Mouse (Mus musculus): ENCODE data around the gene Ttc21a.

DNA sequence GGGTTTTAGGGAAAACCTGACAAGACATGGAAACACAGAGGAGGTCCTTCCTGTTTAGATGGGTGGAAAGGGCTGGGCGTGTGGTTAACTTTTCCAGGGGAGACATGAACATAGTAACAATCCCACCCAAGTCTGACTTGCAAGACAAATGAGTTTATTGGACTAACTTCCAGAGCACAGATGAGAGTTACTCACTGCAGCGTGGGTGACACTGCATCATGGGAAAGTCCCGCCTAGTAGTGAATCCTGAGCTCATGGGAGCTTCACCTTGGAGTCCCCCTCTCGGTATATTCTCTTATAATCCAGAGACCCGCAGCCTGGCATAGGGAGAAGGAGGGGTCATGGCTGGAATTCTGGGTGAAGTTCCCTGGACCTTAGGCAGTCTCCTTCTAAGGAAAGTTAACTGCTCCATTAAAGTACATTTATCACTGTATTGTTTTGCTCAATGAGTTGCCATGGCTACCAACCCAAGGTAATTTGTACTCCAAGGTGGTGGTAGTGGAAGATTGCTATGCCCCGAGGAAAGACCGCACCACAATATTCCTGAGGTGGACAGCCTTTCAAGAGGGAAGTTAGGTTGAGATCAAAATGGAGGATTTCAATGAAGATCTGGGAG, 71.9 kb downstream of the Ttc21a start:
- no peak for TF ChIP-seq ZNF384 (IDR thresholded peaks at IDR 0.05; ENCODE audit: low read depth, low read length)
- TF ChIP-seq CHD2 (IDR thresholded peaks at IDR 0.05; ENCODE audit: low read depth, low read length): no peak
- no peak for TF ChIP-seq MAFK (IDR thresholded peaks at IDR 0.05; ENCODE audit: insufficient read depth, low read depth, low read length)
- no peak for TF ChIP-seq ZC3H11A (IDR thresholded peaks at IDR 0.05; ENCODE audit: borderline replicate concordance, low read depth, low read length)
